18 mouse cellular contexts compared by ENCODE assay signal in genomic region chr10:17337217-17337616, GRCm38 (mm10).
"Had no signal": no experiment of that assay in that cellular context is flagged by ENCODE, and none has a peak within 500 bp of the region (broad histone marks: within the 10 kb centered on the region; RNA-seq: fewer than 3 reads in every experiment).

No protein-coding gene starts in this region.

- H3K4me1 ChIP-seq: stomach, embryonic 15.5 days had no signal

- H3K9me3 ChIP-seq: midbrain, embryonic 10.5 days; midbrain, embryonic 12.5 days; neural tube, embryonic 13.5 days; neural tube, embryonic 15.5 days; stomach, embryonic 15.5 days had no signal

- H3K36me3 ChIP-seq: midbrain, embryonic 10.5 days; midbrain, embryonic 12.5 days; neural tube, embryonic 13.5 days; neural tube, embryonic 15.5 days; stomach, embryonic 15.5 days had no signal

- H3K9ac ChIP-seq: lung, embryonic 14.5 days; midbrain, embryonic 12.5 days; neural tube, embryonic 13.5 days; neural tube, embryonic 15.5 days; stomach, embryonic 15.5 days had no signal

- H3K27ac ChIP-seq: midbrain, embryonic 10.5 days; midbrain, embryonic 12.5 days; neural tube, embryonic 13.5 days; neural tube, embryonic 15.5 days; stomach, embryonic 15.5 days; stomach, postnatal 0 days had no signal

- ATAC-seq: midbrain, embryonic 16.5 days had no signal

- H3K27me3 ChIP-seq: midbrain, embryonic 12.5 days; neural tube, embryonic 13.5 days; neural tube, embryonic 15.5 days; stomach, embryonic 15.5 days had no signal

- H3K4me3 ChIP-seq: midbrain, embryonic 10.5 days; midbrain, embryonic 12.5 days; myocyte; neural tube, embryonic 13.5 days; neural tube, embryonic 15.5 days; stomach, embryonic 15.5 days had no signal

- DNase-seq: lung, adult 18-20 months; lung, embryonic 14.5 days; lung, postnatal 10 days; lung, postnatal 4 days; midbrain, embryonic 14.5 days; retina, postnatal 1 day; right cerebral cortex, adult 18-20 months; right cerebral cortex, postnatal 14 days; thymus, adult 2 months; thymus, postnatal 36 days had no signal

- H3K4me2 ChIP-seq: lung, embryonic 14.5 days; midbrain, embryonic 12.5 days; neural tube, embryonic 13.5 days; neural tube, embryonic 15.5 days; stomach, embryonic 15.5 days had no signal
